Mouse (Mus musculus) left cerebral cortex, postnatal 4 days (tissue): ENCODE data around the gene Nup85. TPM values are rescaled to one million over a fixed set of nuclear protein-coding genes. Genes with fewer than 3 reads are reported as not detected.

ENCODE experiments used
- DNase-seq: peaks from one replicate; pipeline ENCODE4 v3.0.0-alpha.2; 2022
- intact Hi-C: fragments of 180-260 bp; cut with DNase I; formaldehyde crosslinking; loops from one replicate; pipeline ENCODE4 v1.15.1; 2025
- total RNA-seq, 2 experiments: library from RNA; stranded (reverse); gene quantifications; 2 replicates each; pipeline ENCODE4 v1.2.3; 2021

The Nup85 gene
- total RNA-seq, 2 experiments from 2014 or later = 66.6 to 73.4 TPM

- intact Hi-C loops = no loop called here
- no peak for DNase-seq
Measured at GRCm38 (mm10) chr11:115630532-115631504, 66.6 kb downstream of the Nup85 start.

GRCm38 (mm10) chr11:115631505-115631890 lies 67.3 kb downstream of the Nup85 start:
- intact Hi-C loops = no loop called here
- no peak for DNase-seq

GRCm38 (mm10) chr11:115632247-115632646 lies 68.0 kb downstream of the Nup85 start:
- no peak for DNase-seq
- intact Hi-C loops = no loop called here

- no peak for DNase-seq
- intact Hi-C loops = no loop called here
Measured at GRCm38 (mm10) chr11:115632862-115633261, 68.6 kb downstream of the Nup85 start.

Other genes with a start within 250 kb of the Nup85 start
- under 1 TPM in 1 of 2 experiments, not detected in 1; 0.24 TPM for gene Ush1g, start 242.4 kb upstream of the Nup85 start, total RNA-seq
- gene Otop3, start 229.7 kb upstream of the Nup85 start, total RNA-seq = under 1 TPM in 1 of 2 experiments, not detected in 1; 0.42 TPM
- 10 to 100 TPM; 72.7 to 80.6 TPM for gene Hid1, start 196.7 kb upstream of the Nup85 start, total RNA-seq
- 10 to 100 TPM; 31.4 to 33.1 TPM for gene Cdr2l, start 182.5 kb upstream of the Nup85 start, total RNA-seq
- gene Mrpl58, start 160.7 kb upstream of the Nup85 start, total RNA-seq = 100 to 1,000 TPM in 1 of 2 experiments, 10 to 100 TPM in 1; 97.9 to 109 TPM
- 100 to 1,000 TPM; 290 to 310 TPM for gene Atp5h, start 144.5 kb upstream of the Nup85 start, total RNA-seq
- 10 to 100 TPM; 47.7 to 52.9 TPM for gene Kctd2, start 144.3 kb upstream of the Nup85 start, total RNA-seq
- gene Trim80, start 123.9 kb upstream of the Nup85 start, total RNA-seq = under 1 TPM in 1 of 2 experiments, not detected in 1; 0.20 TPM
- not detected for gene Slc16a5, start 102.0 kb upstream of the Nup85 start, total RNA-seq
- gene Armc7, start 88.8 kb upstream of the Nup85 start, total RNA-seq = 10 to 100 TPM in 1 of 2 experiments, 1 to 10 TPM in 1; 9.9 to 10.2 TPM
- gene Nt5c, start 72.6 kb upstream of the Nup85 start, total RNA-seq = 10 to 100 TPM; 57.4 to 70.8 TPM
- gene Jpt1, start 50.0 kb upstream of the Nup85 start, total RNA-seq = 100 to 1,000 TPM; 803 to 865 TPM
- 100 to 1,000 TPM; 439 to 466 TPM for gene Sumo2, start 28.2 kb upstream of the Nup85 start, total RNA-seq
- 10 to 100 TPM; 43.0 to 44.1 TPM for gene Mrps7, start 39.5 kb downstream of the Nup85 start, total RNA-seq
- gene Gga3, start 39.6 kb downstream of the Nup85 start, total RNA-seq = 10 to 100 TPM; 83.9 to 85.2 TPM
- gene Mif4gd, start 48.5 kb downstream of the Nup85 start, total RNA-seq = 10 to 100 TPM; 13.3 to 14.1 TPM
- 10 to 100 TPM; 55.3 to 56.6 TPM for gene Slc25a19, start 63.9 kb downstream of the Nup85 start, total RNA-seq
- 100 to 1,000 TPM; 218 to 220 TPM for gene Grb2, start 144.2 kb downstream of the Nup85 start, total RNA-seq
- 10 to 100 TPM; 37.3 to 44.1 TPM for gene Tmem94, start 201.0 kb downstream of the Nup85 start, total RNA-seq
- gene Caskin2, start 249.2 kb downstream of the Nup85 start, total RNA-seq = 10 to 100 TPM; 13.4 to 14.5 TPM